Mouse (Mus musculus) cerebellum, adult 2 months (tissue): ENCODE measurements around the gene Ppcs. TPM values are rescaled to one million over a fixed set of nuclear protein-coding genes. Genes with fewer than 3 reads are reported as not detected.

Experiments
- DNase-seq, 2 experiments: peaks; one replicate each; pipeline ENCODE4 v3.0.0; 2021
- H3K27ac ChIP-seq: fragments of 200-500 bp; 2 replicates; pipeline ENCODE4 v1.5.1; 2012; ENCODE audit warnings: low read length, control low read depth, inconsistent platforms; ENCODE audit not compliant: insufficient read depth
- H3K27me3 ChIP-seq: fragments of 200-500 bp; 2 replicates; pipeline ENCODE4 v1.6.1; 2012; ENCODE audit warnings: inconsistent platforms, mild to moderate bottlenecking, low read length, moderate library complexity; ENCODE audit not compliant: control insufficient read depth, insufficient read depth
- H3K4me1 ChIP-seq: fragments of 200-500 bp; 2 replicates; pipeline ENCODE4 v1.6.1; 2011; ENCODE audit warnings: low read length; ENCODE audit not compliant: control insufficient read depth, insufficient read depth
- H3K4me3 ChIP-seq: fragments of 200-500 bp; replicated peaks from 2 replicates; pipeline ENCODE3; 2011; ENCODE audit warnings: mild to moderate bottlenecking, low read depth, low read length, control low read depth; ENCODE audit not compliant: insufficient read depth
- CTCF ChIP-seq: fragments of 200-500 bp; IDR thresholded peaks from 2 replicates; pipeline ENCODE4 v1.5.1; 2011; ENCODE audit warnings: low read depth, mild to moderate bottlenecking, control low read depth, low read length, moderate library complexity, borderline replicate concordance; ENCODE audit not compliant: insufficient read depth
- POLR2A ChIP-seq: fragments of 200-500 bp; IDR thresholded peaks from 2 replicates; pipeline ENCODE4 v1.6.1; 2011; ENCODE audit warnings: low read length, control low read depth, borderline replicate concordance; ENCODE audit not compliant: insufficient read depth
- WGBS: fragments of 180-500 bp; shearing (Covaris S2); methylation state at CpG from one replicate; pipeline ENCODE4 v1.1.7; 2018; 5-methylcytosine and 5-hydroxymethylcytosine counted together
- polyA plus RNA-seq: library from polyadenylated mRNA; depleted of rRNA; stranded (reverse); fragments of >200 nt; gene quantifications from 2 replicates; pipeline ENCODE4 v1.2.3, GENCODE M21; 2012; rRNA removed

Gene Ppcs
- 14.1 and 16.1 TPM in 2 replicates for polyA plus RNA-seq

DNA sequence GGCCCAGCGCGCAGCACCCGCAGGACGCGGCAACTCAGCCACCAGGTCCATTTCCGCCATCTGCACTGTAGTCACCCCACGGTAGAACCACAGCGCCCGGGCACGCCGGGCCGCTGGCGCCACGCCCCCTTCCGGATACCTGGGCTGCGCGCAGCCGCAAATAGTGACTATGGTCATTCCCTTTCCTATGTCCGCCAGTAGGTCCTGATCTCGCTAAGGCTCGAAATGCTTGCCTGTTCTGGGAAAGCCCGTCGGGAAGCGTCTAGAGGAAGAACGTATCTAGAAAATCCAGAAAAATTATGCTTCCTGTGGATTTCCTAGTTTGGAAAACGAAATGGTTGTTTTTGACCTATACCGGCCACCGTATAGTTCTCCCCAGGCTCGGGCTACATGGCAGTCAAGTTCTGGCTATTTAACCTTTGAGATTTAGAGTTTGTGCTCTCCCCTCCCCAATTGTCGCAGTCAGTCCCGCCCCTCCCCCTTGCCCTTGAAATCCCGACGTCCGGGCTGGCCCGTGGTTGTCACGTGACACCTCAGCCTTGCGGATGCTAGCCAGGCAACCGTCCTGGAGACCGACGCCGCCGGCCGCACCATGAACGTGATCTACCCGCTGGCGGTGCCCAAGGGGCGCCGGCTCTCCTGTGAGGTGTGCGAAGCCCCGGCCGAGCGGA lies at the start of gene Ppcs, which contains the start of gene Zmynd12:
Gene Ppcs (minus strand): TSS at position 127 of the 671 bp plus-strand sequence.
Gene Zmynd12 (plus strand): TSS at position 521 of the 671 bp plus-strand sequence.
- WGBS: under 1% methylated on average over 52 of the region's 52 CpGs
- TF ChIP-seq POLR2A (peak; percentile 64), CTCF (peak; percentile 17; the same call in 1 of the 2 replicates)
- DNase-seq: peak; percentile 93 to 95
- H3K27ac ChIP-seq: peak within 1 kb of the TSS; percentile 90
- H3K4me1 ChIP-seq: no peaks in the 10 kb centered on the region; the same call in 1 of the 2 replicates
- peak within 1 kb of the TSS; percentile 90 for H3K4me3 ChIP-seq
- no peaks in the 10 kb centered on the region for H3K27me3 ChIP-seq

- TF ChIP-seq POLR2A: no peak
- TF ChIP-seq CTCF: no peak
- Histone ChIP-seq H3K4me1 (peaks cover 18% of the 10 kb centered on the region), H3K27ac (no peak overlapping the region), H3K4me3 (no peak overlapping the region), H3K27me3 (no peaks in the 10 kb centered on the region)
- 42% methylated on average over 16 of the region's 16 CpGs for WGBS
- peak; percentile 66 to 77 for DNase-seq
Measured at GRCm38 (mm10) chr4:119467720-119468380, 45.6 kb upstream of the Ppcs start.

- Histone ChIP-seq H3K4me3 (no peak overlapping the region), H3K4me1 (peaks cover 30% of the 10 kb centered on the region), H3K27me3 (no peaks in the 10 kb centered on the region), H3K27ac (no peak overlapping the region)
- peak in 1 of 2 experiments; percentile 36 for DNase-seq
- 54% methylated on average over 5 of the region's 5 CpGs for WGBS
- TF ChIP-seq POLR2A (no peak), CTCF (no peak)
Measured at GRCm38 (mm10) chr4:119465841-119466240, 43.6 kb upstream of the Ppcs start.

DNA sequence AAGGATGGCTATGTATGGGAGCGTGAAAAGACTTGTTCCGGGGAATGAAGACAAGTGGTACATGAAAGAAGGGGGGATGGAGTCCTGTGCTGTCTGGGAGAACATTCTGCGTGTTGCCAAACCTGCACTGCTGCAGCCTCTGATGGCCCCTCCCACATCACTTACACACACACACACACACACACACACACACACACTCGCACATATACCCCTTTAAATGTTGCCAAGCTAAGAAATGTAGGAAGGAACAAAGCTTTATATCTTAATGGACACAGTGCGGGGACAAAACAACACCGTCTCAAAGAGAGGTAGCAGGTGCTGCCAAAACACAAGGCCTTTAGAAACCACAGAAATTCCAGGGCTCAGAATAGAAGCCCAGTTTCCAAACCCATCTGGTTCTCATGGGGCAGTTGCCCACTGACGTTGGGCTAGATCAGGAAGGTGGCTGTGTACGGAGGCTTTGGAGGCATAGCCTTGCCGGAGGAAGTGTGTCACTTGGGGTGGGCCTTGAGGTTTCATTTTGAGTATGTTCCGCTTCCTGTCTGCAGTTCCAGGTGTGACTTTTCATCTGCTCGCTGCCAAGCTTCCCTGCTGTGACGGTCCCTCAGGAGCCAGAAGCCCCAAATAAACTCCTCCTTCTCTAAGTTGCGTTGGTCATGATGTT lies 41.7 kb upstream of the Ppcs start:
- Histone ChIP-seq H3K27ac (no peak overlapping the region), H3K4me1 (peaks cover 34% of the 10 kb centered on the region), H3K4me3 (no peak overlapping the region), H3K27me3 (no peaks in the 10 kb centered on the region)
- no peak for TF ChIP-seq POLR2A
- no peak for TF ChIP-seq CTCF
- DNase-seq: no peak
- WGBS: 75% methylated on average over 13 of the region's 13 CpGs

DNA sequence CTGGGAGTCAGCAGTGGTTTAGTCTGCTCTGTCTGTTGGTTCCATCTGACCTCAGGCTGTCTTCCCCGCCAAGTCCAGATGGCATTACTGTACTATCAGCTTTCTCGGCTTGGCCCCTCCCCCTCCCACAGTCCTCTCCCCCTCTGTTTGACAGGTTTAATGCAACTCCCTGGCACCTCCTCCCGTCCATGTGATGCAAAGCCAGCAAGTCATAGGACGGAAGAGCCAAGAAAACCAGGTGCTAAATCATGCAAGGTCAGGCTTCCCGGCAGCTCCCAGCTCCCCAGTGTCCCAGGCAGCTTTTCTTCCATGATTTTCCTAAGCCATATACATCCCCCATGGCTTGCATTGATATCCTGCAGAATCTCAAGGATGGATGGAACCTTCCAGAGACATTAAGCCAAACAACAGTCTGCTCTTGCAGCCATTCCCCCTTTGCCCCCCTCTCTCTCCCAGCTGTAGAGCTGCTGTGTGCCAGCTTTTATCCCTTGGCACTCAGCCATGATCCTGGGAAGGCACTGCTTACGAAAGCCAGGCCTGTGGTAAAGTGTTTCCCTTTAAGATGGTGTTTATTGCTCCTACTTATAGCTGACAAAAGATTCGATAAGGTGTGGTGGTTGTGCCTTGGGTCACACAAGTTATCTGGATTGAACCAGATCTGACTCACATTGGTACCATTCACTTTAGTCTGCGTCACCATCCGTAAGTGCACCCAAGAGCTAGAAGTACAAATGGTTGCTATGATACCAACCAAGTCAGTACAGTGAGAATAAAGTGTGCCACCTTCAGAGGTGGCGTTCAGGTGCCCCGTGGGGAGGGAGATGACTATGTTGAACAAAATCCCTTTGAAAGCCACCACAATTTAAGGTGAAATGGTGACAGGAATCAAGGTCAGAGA lies 40.9 kb upstream of the Ppcs start:
- no peak for TF ChIP-seq POLR2A
- TF ChIP-seq CTCF: no peak
- Histone ChIP-seq H3K27me3 (no peaks in the 10 kb centered on the region), H3K27ac (peak overlapping the region; percentile 38; the same call in 1 of the 2 replicates), H3K4me1 (peaks cover 30% of the 10 kb centered on the region), H3K4me3 (no peak overlapping the region)
- WGBS: 29% methylated on average over 11 of the region's 11 CpGs
- DNase-seq: peak; percentile 73 to 84

DNA sequence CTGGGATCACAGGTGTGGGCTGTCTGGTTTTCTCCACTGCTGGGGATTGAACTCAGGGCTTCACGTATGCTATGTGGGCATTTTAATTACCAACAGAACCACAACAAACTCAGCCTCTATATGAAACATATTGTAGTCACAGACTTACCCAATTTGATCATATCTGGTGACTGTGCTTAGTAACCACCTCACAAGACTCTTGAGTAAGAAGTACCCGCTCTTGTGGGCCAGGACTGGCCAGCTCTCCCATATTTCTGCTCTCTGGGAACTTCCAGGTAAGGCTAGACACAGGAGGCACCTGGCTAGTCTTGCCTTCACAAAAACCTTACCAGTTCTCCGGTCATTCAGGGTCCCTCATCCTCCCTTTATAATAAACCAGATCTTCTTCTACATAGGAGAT lies 40.2 kb upstream of the Ppcs start:
- H3K4me3 ChIP-seq: no peak overlapping the region
- no peak for TF ChIP-seq CTCF
- TF ChIP-seq POLR2A: no peak
- peaks cover 26% of the 10 kb centered on the region for H3K4me1 ChIP-seq
- WGBS: 70% methylated on average over 3 of the region's 3 CpGs
- no peak overlapping the region for H3K27ac ChIP-seq
- H3K27me3 ChIP-seq: no peaks in the 10 kb centered on the region
- no peak for DNase-seq

- H3K4me3 ChIP-seq: no peak overlapping the region
- peak; percentile 85 to 89 for DNase-seq
- no peaks in the 10 kb centered on the region for H3K27me3 ChIP-seq
- peak overlapping the region; percentile 77 for H3K27ac ChIP-seq
- H3K4me1 ChIP-seq: peaks cover 25% of the 10 kb centered on the region
- TF ChIP-seq POLR2A (no peak), CTCF (no peak)
- 2% methylated on average over 8 of the region's 8 CpGs for WGBS
Measured at GRCm38 (mm10) chr4:119460728-119461141, 38.5 kb upstream of the Ppcs start.

DNA sequence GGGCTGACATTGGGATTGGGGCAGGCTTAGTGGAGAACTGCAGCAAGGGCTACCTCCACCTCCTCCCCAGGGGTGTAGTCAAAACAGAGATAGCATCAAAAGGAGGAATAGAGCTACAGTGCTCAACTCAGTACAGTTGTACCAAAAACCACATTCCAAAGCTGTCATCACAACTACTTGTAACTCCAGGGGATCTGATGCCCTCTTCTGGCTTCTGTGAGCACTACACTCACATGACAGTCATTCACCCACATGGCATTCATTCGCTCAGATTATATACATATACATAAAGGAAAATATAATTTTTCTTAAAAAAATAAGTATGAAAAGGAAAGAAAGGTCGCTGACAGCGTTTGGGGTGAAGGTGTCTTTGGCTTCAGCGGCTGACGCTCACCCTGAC lies 38.1 kb upstream of the Ppcs start:
- 22% methylated on average over 5 of the region's 5 CpGs for WGBS
- H3K27ac ChIP-seq: peak overlapping the region; percentile 77
- H3K4me3 ChIP-seq: no peak overlapping the region
- peak in 1 of 2 experiments; percentile 42 for DNase-seq
- TF ChIP-seq POLR2A (no peak), CTCF (peak; percentile 21; the same call in 1 of the 2 replicates)
- H3K27me3 ChIP-seq: no peaks in the 10 kb centered on the region; the same call in 1 of the 2 replicates
- H3K4me1 ChIP-seq: peaks cover 25% of the 10 kb centered on the region
